Comparison of ENCODE assay signal across 8 mouse cellular contexts in the genomic region with DNA sequence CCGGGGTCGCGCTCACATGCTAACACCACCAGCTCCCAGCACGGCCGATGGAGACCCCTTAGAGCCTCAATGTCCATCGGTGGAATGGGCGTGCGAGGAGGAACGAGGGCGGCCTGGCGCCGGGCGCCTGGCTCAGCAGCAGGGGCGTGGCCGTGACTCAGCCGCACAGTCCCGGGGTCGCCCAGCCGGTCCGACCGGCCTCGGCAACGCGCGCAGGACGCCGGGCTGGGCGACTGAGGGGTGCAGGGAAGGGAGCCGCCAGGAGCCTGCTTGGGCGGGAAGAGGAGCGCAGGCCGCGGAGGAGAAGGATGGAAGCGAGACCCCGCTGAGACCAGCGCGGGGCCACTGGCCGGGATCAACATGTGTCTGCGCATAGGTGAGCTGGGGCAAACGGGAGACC. TPM values are rescaled to one million over a fixed set of nuclear protein-coding genes. Genes with fewer than 3 reads are reported as not detected.
A peak's percentile ranks its signal among the peaks of the same experiment; 100 is the strongest.
DNase-seq lines count a peak whose midpoint lies in the region; ATAC-seq lines count a peak whose summit lies in the region.

TSS of gene Tmem54 (plus strand) at position 193 of the 400 bp plus-strand sequence.

- 3% methylated on average over 39 of the region's 40 CpGs for WGBS in kidney, embryonic 14.5 days
- 2% methylated on average over 40 of the region's 40 CpGs for WGBS in hindbrain, embryonic 13.5 days
- 2% methylated on average over 40 of the region's 40 CpGs for WGBS in stomach, embryonic 15.5 days

- H3K4me2 ChIP-seq in kidney, embryonic 14.5 days (replicated peaks; ENCODE audit: low read depth, low read length): peak within 1 kb of the TSS; percentile 57
- peak within 1 kb of the TSS; percentile 50 for H3K4me2 ChIP-seq in hindbrain, embryonic 13.5 days
- peak within 1 kb of the TSS; percentile 48 for H3K4me2 ChIP-seq in stomach, embryonic 15.5 days

- no peak for DNase-seq in kidney, adult 9 months
- DNase-seq in lung, adult 18-20 months: peak; percentile 63 to 76
- no peak for DNase-seq in frontal cortex, postnatal 10 days (ENCODE audit: low spot score in 2 of 2)
- DNase-seq in right cerebral cortex, postnatal 14 days: no peak
- DNase-seq in right cerebral cortex, postnatal 25 days: no peak

- H3K4me3 ChIP-seq in kidney, embryonic 14.5 days (ENCODE audit: low read length): peak within 1 kb of the TSS; percentile 32
- peak within 1 kb of the TSS; percentile 26 for H3K4me3 ChIP-seq in hindbrain, embryonic 13.5 days
- peak within 1 kb of the TSS; percentile 33 for H3K4me3 ChIP-seq in stomach, embryonic 15.5 days (replicated peaks)

- H3K27ac ChIP-seq in kidney, embryonic 14.5 days (ENCODE audit: low read depth, low read length): no peak within 1 kb of the TSS
- H3K27ac ChIP-seq in hindbrain, embryonic 13.5 days: no peak within 1 kb of the TSS
- H3K27ac ChIP-seq in stomach, embryonic 15.5 days: no peak within 1 kb of the TSS

- peak within 1 kb of the TSS; percentile 25; the same call in 1 of the 2 replicates for H3K9ac ChIP-seq in kidney, embryonic 14.5 days (ENCODE audit: low read depth, low read length)
- peak within 1 kb of the TSS; percentile 58 for H3K9ac ChIP-seq in hindbrain, embryonic 13.5 days
- no peak within 1 kb of the TSS for H3K9ac ChIP-seq in stomach, embryonic 15.5 days

- H3K27me3 ChIP-seq in kidney, embryonic 14.5 days (ENCODE audit: control insufficient read depth, insufficient read depth, low read length): peaks cover 26% of the 10 kb centered on the region
- H3K27me3 ChIP-seq in hindbrain, embryonic 13.5 days: peaks cover 57% of the 10 kb centered on the region
- H3K27me3 ChIP-seq in stomach, embryonic 15.5 days (replicated peaks): peaks cover 3% of the 10 kb centered on the region; the same call in 1 of the 2 replicates

- peak; percentile 59; the same call in 1 of the 2 replicates for ATAC-seq in kidney, embryonic 14.5 days (ENCODE audit: low FRiP score, low TSS enrichment)
- no peak for ATAC-seq in hindbrain, embryonic 13.5 days (ENCODE audit: low FRiP score)
- ATAC-seq in stomach, embryonic 15.5 days (ENCODE audit: insufficient read depth, low FRiP score, low read depth): peak; percentile 75

- no peaks in the 10 kb centered on the region for H3K9me3 ChIP-seq in kidney, embryonic 14.5 days (ENCODE audit: control insufficient read depth, low read length)
- no peaks in the 10 kb centered on the region for H3K9me3 ChIP-seq in hindbrain, embryonic 13.5 days
- no peaks in the 10 kb centered on the region for H3K9me3 ChIP-seq in stomach, embryonic 15.5 days

- peaks cover 13% of the 10 kb centered on the region for H3K4me1 ChIP-seq in kidney, embryonic 14.5 days (ENCODE audit: control insufficient read depth, insufficient read depth, low read length)
- H3K4me1 ChIP-seq in hindbrain, embryonic 13.5 days (replicated peaks): peaks cover 6% of the 10 kb centered on the region
- 0 out of 2 replicates have a peak, but pooled peaks cover 15% of the 10 kb centered on the region for H3K4me1 ChIP-seq in stomach, embryonic 15.5 days

- H3K36me3 ChIP-seq in kidney, embryonic 14.5 days (ENCODE audit: control insufficient read depth, insufficient read depth, low read length): no peaks in the 10 kb centered on the region
- no peaks in the 10 kb centered on the region for H3K36me3 ChIP-seq in hindbrain, embryonic 13.5 days
- no peaks in the 10 kb centered on the region for H3K36me3 ChIP-seq in stomach, embryonic 15.5 days

RNA-seq across cellular contexts. Expression of gene Tmem54, which starts in this region (rescaled TPM):
- 8.5 and 10.0 TPM in 2 replicates for polyA plus RNA-seq in kidney, embryonic 14.5 days (2014; fragmentation: Nextera tagmentation; extraction: Ambion mirVana)
- polyA plus RNA-seq in hindbrain, embryonic 13.5 days (2015; fragmentation: Nextera tagmentation; extraction: Ambion mirVana): not detected in 2 replicates
- 47.7 and 56.2 TPM in 2 replicates for polyA plus RNA-seq in stomach, embryonic 15.5 days (2015; fragmentation: Nextera tagmentation; extraction: Ambion mirVana)

Comparison
In these comparisons a context has a peak if more than half of its experiments do, and no peak if none do; other contexts are left out.
1. DNase-seq: peak in lung, adult 18-20 months (2 of 2); none in kidney, adult 9 months (single experiment), frontal cortex, postnatal 10 days (0 of 2), right cerebral cortex, postnatal 14 days (single experiment) and right cerebral cortex, postnatal 25 days (single experiment).
2. Peak in every context shown above with its lines, with median percentiles within 50 percentile points of each other: H3K4me2 ChIP-seq and H3K4me3 ChIP-seq.